Mouse (Mus musculus) urinary bladder, adult 2 months (tissue): ENCODE results near the gene Tff2. TPM values are rescaled to one million over a fixed set of nuclear protein-coding genes. Genes with fewer than 3 reads are reported as not detected.
A peak's percentile ranks its signal among the peaks of the same experiment; 100 is the strongest.

ENCODE experiments used
- DNase-seq: peaks from one replicate; pipeline ENCODE4 v3.0.0; 2022; ENCODE audit warnings: low spot score
- polyA plus RNA-seq: library from polyadenylated mRNA; depleted of rRNA; stranded (reverse); fragments of >200 nt; gene quantifications from 2 replicates; pipeline ENCODE4 v1.2.3, GENCODE M21; 2012

Tff2 gene
- polyA plus RNA-seq, 1 experiment = 0.17 TPM

DNA sequence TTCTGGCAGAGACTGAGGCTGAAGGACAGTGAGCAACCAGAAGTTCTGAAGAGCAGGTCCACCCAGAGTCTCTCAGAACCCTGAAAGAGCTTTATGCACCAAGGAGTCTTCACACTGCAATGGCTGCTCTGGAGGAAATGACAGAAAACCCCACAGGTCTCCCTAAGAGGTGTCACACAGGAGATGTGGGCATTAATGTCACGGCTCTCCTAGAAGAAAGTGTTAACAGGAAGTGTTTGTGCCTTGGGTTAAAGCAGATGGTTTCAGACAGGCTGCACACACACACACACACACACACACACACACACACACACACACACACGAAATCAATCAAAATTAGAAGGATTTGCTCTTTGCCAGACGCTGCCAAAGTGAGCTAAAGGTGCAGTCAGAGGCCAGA is 7.8 kb downstream of the Tff2 start:
- no peak for DNase-seq

DNA sequence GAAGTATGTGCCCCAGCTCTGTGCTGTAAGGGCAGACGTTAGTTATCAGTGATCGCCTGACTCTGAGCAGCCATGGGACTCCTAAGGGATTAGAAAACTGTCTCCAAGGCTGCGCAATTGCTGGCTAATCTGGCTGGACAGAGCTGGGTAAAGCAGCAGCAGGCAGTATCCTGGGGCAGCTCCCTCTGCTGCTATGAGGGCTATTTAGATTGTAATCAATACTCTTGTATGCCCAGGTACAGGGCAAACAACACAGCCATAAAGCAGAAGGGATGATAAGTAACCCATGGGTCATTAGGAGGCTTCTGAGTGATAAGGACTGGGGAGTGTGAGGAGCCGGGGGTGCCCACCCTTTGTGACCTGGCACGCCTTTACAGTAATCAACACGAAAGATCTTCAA is 9.2 kb downstream of the Tff2 start:
- no peak for DNase-seq

DNA sequence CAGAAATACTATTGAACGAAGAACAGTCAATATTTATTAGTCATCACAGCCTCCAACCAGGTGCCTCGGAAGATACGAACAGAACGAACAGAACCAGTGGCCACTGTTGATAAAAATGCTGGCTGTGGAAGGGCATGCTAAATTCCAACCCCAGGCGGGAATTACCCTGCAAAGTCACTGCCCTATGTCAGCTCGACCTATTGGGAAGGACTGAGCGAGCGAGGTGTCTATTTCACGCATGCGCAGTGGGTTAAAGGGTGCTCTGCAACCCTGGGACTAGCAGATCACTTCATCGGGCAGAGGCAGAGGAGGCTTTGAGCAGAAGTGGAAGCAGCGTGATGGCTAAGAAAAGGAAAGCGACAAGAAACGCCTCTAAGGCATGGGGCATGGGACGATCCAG is 10.3 kb downstream of the Tff2 start:
- DNase-seq = no peak

DNA sequence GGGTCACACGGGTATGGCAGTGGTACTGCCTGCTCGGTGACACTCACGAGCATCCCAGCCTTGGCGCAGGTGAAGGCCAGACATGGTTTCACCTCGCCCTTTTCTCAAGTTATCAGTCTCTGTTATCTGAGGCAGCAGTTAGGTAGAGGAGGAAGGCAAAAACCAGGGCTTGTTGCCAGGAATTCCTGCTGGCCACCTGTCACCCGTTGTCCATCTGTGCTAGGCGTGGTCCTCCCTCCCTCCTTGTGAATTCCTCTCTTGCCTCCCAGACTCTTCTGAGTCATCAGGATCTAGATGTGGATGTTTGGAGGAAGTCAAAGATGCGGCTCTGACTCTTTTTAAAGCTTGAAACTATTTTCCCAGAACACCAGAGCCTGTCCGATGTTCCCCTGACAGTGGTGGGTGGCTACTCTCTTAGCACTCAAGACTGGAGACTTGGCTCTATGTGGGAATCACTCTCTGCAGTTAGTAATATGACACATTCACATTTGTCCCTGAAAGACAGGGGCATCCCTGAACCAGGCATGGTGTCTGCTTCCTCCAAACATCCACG is 12.7 kb downstream of the Tff2 start:
- DNase-seq = no peak

DNA sequence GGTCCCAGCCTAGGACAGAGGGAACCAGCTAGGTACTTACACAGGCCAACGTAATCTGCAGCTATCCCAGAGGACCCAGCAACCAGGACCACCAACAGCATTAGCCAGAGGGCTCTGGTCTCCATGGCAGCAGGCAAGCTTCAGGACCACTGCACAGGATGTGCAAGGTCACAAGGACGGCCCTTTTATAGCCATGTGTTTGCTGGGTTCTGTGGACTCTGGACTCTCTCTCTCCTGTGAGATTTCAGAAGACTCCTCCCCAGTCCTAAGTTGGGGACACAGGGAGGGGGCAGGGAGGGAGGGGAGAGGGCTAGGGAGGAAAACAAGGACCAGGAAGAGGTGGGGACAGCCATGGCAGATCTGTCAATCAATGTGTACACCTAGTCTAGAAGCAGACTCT is 14.6 kb downstream of the Tff2 start, which contains the start of gene Tff3:
Gene Tff3 (minus strand): TSS at position 195 of the 400 bp plus-strand sequence.
- DNase-seq = no peak

DNA sequence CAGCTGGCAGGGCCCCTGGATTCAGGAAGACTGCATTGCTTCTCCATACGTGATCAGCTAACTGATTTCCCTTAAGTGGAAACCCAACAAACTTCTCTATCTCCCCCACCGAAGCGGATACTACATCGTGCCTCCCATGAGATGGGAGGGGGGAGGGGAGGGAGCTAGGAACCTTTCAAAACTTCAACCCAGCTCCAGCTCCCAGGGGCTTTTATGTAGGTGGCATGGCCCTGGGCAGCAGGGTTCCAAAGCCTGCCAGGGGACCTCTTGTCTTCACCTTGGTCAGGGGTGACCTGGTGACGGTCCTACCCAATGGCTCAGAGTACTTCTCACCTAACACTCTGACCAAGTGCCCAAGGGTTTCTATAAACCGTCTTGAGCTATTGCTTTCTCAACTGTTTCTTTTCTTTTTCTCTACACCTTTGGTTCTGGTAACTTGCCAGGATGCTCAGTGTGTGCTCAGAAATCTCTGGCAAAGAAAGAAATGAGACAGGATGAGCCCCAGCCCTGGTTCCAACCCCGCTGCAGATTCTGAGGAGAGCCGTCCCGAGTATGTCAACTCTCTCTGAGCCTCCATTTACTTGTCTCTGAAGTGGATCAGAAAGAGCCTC is 15.3 kb downstream of the Tff2 start:
- no peak for DNase-seq

DNA sequence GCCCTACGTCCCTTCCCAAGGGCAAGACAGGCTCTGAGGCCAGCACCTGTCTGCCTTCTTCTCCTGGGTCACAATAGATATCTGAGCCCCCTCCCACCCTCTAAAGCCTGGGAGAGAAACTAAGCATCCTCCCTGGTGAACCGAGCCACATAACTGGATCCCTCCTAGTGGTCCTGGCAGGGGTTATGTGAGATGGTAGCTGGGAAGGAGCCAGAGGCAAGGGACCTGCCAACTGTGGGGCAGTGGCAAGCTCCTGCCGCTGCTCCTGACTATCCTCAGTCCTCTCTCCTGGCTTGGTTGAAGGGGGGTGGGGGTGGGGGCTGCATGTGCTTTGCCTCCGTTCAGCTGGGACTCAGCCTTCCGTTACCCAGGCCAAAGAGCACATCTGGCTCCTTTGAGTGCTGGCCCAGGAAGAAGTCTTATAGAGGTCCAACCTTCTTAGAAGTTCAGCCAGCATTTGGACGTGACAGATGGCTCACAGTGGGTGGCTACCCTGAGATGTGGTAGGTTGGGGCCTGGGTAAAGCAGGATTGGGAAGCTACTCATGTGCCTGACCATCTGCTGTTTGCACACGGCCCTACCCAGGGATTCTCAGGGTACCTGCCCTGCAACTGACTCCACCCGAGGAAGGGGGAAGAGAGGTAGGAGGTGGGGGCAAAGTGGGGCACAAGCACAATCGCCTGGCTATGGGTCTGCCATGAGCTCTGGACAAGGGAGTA is 18.4 kb downstream of the Tff2 start:
- no peak for DNase-seq

DNA sequence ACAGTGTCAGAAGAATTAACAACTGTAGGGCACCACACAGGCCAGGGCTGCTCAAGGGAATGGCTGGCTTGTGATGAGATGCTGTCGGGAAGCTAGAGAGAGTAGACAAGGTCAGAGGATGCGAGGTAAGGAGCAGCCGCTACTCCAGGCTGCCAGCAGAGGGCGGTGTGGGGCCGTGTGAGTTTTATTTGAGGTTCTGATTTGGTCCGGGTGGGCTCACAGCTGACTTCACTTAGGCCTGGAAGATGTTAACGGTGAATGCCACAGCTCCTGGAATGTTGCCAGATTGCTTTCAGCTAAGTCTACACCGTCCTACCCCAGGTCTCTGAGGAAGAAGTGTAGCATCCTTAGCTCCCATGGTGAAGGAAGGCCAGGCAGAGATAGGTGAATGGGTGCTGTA is 22.1 kb downstream of the Tff2 start:
- DNase-seq = no peak

DNA sequence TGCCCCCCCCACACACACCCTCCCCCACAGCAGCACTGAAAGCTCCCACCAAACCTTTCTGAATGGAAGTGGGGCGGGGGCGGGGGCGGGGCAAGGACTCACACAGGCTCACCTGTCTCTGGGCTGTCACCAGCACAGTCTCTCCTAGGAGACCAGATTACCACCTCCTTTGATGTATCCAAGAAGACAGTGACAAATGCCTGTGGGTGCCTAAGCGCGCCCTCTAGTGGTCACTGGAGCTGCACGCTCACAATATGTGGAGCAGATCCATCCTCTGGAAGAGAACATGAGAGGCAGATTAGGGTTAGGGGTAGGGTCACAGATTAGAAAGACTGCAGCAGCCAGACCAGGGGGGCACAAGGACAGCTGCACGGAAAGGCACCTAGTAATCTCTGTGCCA is 24.7 kb downstream of the Tff2 start:
- DNase-seq = peak; percentile 52

DNA sequence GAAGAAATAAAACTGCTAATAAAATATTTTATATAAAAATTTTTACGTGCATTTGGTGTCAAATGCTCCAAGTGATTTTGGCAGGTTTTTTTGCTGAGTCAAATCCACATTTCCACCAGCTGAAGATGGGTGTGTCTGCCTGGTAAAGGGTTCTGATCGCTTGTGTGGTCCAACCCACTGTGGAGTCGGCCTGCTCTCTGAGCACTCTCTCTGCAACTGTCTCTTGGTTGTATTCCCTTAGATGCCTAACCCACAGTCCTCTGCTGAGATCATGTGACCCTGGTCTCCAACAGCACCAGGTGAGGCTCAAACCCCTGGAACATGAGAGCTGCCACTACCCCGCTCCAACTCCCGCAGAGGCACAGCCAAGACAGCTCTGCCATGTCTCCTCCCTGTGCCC is 26.1 kb downstream of the Tff2 start:
- DNase-seq = no peak

DNA sequence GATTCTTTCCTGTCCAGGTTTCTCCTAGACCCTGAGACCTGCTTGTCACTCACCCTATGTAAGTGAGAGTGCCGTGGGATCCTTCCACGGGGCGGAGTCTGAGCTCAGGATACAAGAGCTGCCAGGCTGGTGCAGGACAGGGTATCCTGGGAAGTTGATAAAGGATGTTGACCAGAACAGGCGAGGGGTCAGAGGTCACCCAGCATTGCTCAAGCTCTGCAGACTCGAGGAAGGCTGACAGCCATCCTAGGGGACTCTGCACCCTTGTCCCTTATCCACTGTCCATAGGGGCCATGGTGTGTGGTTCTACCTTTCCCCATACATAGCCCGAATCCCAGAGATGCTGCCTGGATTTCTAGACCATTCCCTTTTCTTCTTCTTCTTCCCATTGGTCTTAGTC is 28.0 kb downstream of the Tff2 start:
- DNase-seq = no peak

DNA sequence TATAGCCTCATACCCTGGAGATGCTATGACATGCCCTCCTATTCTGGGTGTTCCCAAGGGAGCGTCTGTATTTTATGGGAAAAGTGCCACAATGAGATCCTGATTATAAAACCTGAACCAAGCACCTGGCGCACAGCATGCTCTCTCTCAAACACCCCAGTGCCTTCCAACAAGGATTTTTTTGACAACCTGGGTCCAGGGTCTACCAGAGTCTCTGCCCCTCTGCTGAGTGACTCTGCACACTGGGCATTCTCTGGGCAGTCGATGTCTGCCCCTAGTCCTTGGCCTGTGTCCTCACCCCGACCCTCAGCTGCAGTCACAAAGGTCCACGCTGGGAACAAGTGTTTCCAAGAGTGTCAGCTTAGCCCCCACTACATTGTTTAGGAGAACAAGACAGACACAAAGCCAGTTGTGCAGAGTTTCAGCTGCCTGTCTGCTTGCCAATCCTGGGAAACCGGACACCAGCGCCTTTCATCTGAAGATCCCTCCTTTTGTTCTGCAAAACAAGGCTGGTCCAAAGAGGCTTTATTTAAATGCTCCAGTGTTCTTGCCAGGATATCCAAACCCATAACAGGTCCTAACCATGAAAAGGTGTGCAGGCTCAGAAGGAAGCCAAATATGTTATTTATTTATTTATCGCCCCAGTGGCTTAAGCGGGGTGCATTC is 30.8 kb downstream of the Tff2 start:
- no peak for DNase-seq

DNA sequence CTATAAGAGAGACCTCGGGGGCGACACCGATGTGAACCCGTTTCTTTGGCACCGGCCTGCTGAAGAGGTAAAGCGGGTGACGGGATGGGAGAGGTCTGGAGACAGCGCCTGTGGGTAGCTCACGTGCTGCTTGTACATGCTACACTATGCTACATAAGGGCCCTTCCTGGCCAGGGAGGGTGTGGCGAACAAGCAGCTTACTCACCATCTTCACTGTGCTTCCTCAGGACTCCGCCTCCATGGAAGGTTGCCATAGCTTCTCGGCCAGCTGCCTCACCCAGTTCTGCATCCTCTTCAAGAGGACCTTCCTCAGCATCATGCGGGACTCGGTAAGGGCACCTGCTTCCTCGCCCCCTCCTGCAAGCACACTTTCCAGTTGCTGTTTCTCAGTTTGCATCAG is 35.7 kb downstream of the Tff2 start:
- no peak for DNase-seq

DNA sequence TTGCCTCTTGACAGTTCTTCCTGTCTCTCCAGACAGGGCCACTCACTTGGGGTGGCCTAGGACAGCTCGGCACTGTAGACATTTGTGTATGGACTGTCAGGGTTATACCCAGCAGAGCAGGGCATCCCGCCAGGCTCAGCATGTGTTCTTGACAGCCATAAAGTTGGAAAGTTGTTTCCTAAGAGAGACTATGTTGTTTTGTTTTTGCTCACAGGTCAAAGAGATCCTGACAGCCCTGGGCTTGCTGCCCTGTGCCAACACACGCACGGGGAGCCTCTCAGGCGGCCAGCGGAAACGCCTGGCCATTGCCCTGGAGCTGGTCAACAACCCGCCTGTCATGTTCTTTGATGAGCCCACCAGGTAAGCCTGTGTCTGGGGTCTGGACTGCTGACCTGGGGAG is 40.3 kb downstream of the Tff2 start:
- no peak for DNase-seq

DNA sequence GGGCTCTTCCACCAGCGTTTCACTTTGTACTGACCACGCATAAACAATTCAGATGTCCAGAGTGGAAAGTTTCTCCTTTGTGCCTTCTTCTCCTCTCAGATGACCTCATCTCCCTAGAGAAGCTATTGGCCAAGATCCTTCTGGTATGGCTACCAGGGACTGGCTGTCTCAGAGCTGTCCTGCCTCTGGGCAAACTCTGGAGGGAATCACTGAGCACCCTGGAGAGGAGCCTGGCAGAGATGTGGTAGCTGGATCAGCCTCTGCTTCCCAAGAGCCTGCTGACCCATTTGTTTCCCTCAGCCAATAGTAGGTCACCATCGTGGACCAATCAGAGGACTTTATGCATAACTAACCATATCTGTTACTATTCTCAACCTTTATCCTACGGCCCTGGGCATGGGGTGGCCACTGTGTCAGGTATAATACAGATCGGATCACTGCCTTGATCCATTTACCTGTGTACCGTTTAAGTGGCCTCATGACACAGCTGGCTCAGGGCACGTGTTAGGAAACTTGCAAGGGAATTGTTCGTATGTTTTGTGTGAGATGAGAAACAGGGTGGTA is 41.0 kb downstream of the Tff2 start:
- no peak for DNase-seq

DNA sequence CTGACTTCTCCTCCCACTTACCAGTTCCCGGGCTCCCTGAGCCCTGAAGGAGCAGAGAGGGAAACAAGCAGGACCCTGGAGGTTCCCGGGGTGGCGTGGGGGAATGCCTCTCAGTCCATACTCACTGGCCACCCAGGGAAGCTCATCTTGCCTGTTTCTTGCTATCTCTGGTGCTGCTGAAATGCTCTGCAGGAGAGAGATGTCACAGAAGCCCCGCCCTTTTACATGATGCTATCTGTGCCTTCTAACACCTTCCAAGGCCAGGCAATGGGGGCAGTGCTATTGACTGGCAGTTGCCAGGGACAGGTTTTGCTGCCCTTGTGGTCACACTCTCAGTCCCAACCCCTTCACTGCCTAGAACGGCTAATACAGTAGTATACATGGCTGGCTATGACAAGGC is 45.3 kb downstream of the Tff2 start:
- no peak for DNase-seq

DNA sequence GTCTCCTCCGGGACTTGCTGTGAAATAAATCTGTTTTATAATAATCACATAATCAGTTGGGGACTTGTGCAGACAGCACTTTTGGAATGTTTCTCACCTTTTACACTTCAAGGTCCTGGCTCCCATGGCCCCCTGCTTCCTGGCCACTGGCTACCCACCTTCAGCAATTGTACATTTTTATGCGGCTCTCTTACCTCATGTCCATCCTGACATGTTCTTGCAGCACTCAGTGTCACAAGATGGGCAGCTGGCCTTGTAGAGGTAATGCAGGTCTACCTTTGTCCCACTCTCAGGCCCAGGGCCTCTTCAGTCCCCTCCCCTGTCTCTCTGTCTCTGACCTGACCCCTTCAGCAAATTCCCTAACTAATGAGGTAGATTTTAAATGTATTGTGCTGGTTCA is 47.2 kb downstream of the Tff2 start:
- no peak for DNase-seq

DNA sequence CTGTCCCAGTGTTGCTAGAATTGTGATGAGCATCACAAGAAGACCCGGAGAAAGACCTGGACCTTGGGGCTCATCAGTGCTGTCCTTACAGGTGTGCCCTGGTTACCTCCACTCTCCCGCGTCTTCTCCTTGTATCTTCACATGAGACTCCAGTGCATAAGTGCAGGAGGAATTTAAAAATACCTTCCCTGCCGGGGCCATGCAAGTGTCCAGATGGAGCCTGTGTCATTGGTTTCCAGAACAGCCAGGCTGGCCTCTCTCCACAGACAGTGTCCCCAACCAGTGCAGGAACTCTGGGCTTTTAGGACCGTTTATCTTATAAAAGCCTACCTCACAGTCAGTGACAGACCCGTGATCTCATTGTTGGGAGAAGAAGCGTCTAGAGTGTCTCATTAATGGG is 48.5 kb downstream of the Tff2 start:
- no peak for DNase-seq

DNA sequence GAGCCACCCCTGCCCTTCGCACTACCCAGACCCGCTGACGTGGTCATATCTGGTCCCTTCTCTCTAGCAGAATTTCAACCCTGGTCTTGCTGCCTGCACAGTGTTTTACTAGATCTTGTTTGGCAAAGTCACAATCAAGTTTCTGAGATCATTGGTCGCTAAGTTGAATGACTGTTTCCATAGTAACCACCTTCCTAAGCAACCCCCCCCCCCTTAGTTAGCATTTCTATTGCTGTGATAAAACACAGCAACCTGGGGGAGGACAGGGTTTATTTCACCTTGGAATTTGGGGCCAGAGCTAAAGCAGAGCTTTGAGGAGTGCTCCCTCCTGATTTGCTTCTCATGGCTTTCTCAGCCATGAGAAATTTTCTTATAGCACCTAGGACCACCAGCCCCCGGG is 49.3 kb downstream of the Tff2 start:
- no peak for DNase-seq
